Mouse (Mus musculus) liver, embryonic 16.5 days (tissue): Measurements from ENCODE around the gene Ache. TPM values are rescaled to one million over a fixed set of nuclear protein-coding genes. Genes with fewer than 3 reads are reported as not detected.
"Not testable (repeated sequence)": the region's sequence is repeated elsewhere in the genome, so short reads cannot be mapped to it uniquely, and the experiment has no call there.

Experiments
- ATAC-seq: fragments of 200-750 bp; cut with Nextera tagmentation; 2 replicates; pipeline ENCODE4 v1.8.0; 2017; ENCODE audit warnings: low read depth, mild to moderate bottlenecking, moderate number of reproducible peaks, moderate library complexity
- H3K27ac ChIP-seq: fragments of 300-500 bp; sonication (generic); 2 replicates; pipeline ENCODE4 v1.5.1; 2014; ENCODE audit warnings: mild to moderate bottlenecking, low read length
- H3K27me3 ChIP-seq: fragments of 300-500 bp; sonication (generic); 2 replicates; pipeline ENCODE4 v1.6.1; 2014; ENCODE audit warnings: low read depth, low read length, mixed read lengths; ENCODE audit not compliant: control insufficient read depth, insufficient read depth
- H3K36me3 ChIP-seq: fragments of 300-500 bp; sonication (generic); 2 replicates; pipeline ENCODE4 v1.6.1; 2014; ENCODE audit warnings: mild to moderate bottlenecking; ENCODE audit not compliant: control insufficient read depth, insufficient read depth
- H3K4me1 ChIP-seq: fragments of 300-500 bp; sonication (generic); 2 replicates; pipeline ENCODE4 v1.6.1; 2014; ENCODE audit warnings: low read depth, low read length, mixed read lengths; ENCODE audit not compliant: control insufficient read depth
- H3K4me2 ChIP-seq: fragments of 300-500 bp; sonication (generic); 2 replicates; pipeline ENCODE4 v1.6.1; 2014; ENCODE audit warnings: low read depth, low read length, mixed read lengths
- H3K4me3 ChIP-seq: fragments of 300-500 bp; sonication (generic); 2 replicates; pipeline ENCODE4 v1.5.1; 2014; ENCODE audit warnings: low read depth, mild to moderate bottlenecking, low read length
- H3K9ac ChIP-seq: fragments of 300-500 bp; sonication (generic); 2 replicates; pipeline ENCODE4 v1.6.1; 2014; ENCODE audit warnings: low read depth, low read length
- H3K9me3 ChIP-seq: fragments of 300-500 bp; sonication (generic); replicated peaks from 2 replicates; pipeline ENCODE4 v1.6.1; 2016; ENCODE audit warnings: low read length; ENCODE audit not compliant: control insufficient read depth
- WGBS: fragments of 180-500 bp; shearing (Covaris S2); extraction: QIAGEN DNeasy Blood & Tissue Kit; methylation state at CpG from one replicate; pipeline ENCODE4 v1.1.7; 2014; ENCODE audit not compliant: insufficient replicate concordance; 5-methylcytosine and 5-hydroxymethylcytosine counted together
- polyA plus RNA-seq: library from polyadenylated mRNA; unstranded; fragments of >200 nt; fragmentation: Nextera tagmentation; extraction: Ambion mirVana; gene quantifications from 2 replicates; pipeline ENCODE4 v1.2.1, GENCODE M21; 2015

Gene Ache
- polyA plus RNA-seq = 14.4 and 18.6 TPM in 2 replicates

DNA sequence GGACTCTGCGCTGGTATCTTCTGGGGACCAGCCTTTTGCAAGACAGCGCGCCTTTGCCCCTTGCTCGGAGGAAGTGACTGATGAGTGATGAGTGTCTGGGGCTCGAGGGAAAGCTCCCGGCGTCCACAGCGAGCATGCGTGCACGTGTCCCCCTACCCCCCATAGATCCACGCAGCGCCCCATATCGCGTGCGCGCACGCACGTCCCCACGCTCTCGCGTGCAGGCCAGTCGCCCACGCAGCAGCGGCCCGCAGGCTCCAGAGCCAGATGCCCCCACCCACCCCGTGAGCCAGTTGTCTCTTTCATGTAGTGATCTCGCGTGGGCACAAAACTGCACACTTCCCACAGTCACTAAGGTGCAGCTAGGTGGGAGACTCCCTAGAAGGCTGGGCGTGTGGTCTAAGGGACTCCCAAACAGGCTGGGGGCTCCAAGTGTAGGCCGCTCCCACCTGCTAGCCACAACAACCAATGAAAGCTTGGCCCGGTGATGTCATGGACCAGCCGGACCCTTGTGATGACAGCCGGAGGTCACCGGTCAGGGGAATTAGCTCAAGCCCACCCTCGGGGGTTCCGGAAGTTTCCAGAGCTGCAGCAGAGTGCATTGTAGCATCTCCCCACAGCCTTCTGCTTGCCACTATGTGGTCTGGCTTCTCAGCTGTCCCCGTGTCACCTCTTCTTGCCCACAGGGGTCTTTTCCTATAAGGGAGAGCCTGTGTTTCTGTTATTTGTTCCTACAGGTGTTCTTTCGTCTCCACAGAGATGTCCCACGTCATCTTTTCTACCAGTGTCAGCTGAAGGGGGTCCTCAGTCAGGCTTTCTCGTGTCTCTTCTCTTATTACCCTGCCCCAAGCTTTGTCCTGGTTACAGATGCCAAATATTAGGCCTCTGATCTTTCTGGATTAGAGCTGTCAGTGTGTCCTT, at the start of gene Ache:
TSS of gene Ache (plus strand) at position 488 of the 921 bp plus-strand sequence.
- ATAC-seq = no peak
- peak within 1 kb of the TSS; percentile 100 for H3K27ac ChIP-seq
- H3K4me2 ChIP-seq = peak within 1 kb of the TSS; percentile 100
- H3K4me1 ChIP-seq = peaks cover 49% of the 10 kb centered on the region
- H3K9ac ChIP-seq = peak within 1 kb of the TSS; percentile 91
- WGBS = 4% methylated on average over 40 of the region's 40 CpGs
- peaks cover 26% of the 10 kb centered on the region for H3K27me3 ChIP-seq
- no peaks in the 10 kb centered on the region for H3K36me3 ChIP-seq
- H3K4me3 ChIP-seq = peak within 1 kb of the TSS; percentile 79
- no peaks in the 10 kb centered on the region for H3K9me3 ChIP-seq

DNA sequence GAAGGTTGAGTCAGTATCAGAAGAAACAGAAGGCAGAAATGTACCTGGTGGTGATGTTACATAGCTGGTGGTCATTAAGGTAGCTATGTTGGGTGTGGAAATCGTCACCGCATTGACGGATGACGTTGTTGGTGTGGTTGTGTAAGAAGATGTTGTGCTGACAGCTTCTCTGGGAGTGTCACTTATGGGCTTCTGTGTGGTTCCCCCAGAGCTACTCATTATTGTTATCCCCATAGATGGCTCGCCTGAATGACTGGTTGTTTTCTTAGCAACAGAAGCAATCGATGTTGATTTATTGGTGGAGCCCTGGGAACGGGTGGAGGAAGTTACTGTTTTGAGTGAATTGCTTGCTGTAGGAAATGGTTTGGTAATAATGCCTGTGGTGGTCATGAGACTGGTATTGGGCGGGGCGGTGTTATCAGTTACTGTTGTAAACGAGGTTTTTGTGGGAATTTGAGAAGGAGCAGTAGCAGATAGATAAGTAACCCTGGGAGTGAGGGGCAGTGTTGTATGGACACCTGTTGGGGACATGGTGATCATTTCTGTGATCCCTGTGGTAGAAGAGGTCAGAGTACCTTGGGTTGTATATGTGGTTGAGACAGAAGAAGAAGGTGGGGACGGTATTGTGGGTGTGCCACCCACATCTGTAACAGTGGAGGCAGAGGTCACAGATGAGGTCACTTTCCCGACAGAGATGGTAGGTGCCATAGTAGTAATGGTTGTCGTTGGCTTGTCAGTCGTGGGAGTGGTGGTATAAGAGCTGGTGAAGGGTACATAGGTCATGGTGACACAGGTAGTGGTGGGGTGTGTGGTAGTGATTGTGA, 23.2 kb upstream of the Ache start:
- no peak overlapping the region for H3K4me2 ChIP-seq
- no peak for ATAC-seq
- H3K27ac ChIP-seq = no peak overlapping the region

DNA sequence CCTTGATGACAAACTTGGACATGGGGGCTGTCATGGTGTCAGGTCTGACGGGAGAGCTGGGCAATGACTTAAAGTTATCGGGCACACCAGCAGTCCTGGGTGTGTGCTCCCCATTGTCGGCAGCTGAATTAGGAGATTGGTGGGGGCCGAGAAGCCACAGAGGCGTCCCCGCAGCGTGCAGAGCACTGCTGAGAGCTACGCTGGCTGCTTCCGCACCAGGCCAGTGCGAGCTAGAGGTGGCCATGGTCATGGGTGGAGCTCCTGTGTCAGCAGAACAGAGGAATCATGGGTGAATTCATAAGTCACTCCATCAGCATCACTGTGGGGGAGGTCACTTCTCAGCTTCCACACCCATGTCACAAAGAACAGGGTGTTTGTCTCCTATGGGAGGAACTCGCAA, 22.5 kb upstream of the Ache start:
- Histone ChIP-seq H3K27me3 (no peaks in the 10 kb centered on the region), H3K4me3 (no peak overlapping the region), H3K36me3 (no peaks in the 10 kb centered on the region), H3K9me3 (no peaks in the 10 kb centered on the region), H3K27ac (no peak overlapping the region), H3K9ac (no peak overlapping the region), H3K4me1 (peaks cover 5% of the 10 kb centered on the region), H3K4me2 (no peak overlapping the region)
- 40% methylated on average over 11 of the region's 11 CpGs for WGBS
- ATAC-seq = no peak

More for the DNA sequence above, 23.2 kb upstream of the Ache start:
- Histone ChIP-seq H3K27me3 (no peaks in the 10 kb centered on the region), H3K4me1 (peaks cover 5% of the 10 kb centered on the region), H3K36me3 (no peaks in the 10 kb centered on the region), H3K9me3 (no peaks in the 10 kb centered on the region), H3K4me3 (no peak overlapping the region), H3K9ac (no peak overlapping the region)
- WGBS = 30% methylated on average over 14 of the region's 14 CpGs

DNA sequence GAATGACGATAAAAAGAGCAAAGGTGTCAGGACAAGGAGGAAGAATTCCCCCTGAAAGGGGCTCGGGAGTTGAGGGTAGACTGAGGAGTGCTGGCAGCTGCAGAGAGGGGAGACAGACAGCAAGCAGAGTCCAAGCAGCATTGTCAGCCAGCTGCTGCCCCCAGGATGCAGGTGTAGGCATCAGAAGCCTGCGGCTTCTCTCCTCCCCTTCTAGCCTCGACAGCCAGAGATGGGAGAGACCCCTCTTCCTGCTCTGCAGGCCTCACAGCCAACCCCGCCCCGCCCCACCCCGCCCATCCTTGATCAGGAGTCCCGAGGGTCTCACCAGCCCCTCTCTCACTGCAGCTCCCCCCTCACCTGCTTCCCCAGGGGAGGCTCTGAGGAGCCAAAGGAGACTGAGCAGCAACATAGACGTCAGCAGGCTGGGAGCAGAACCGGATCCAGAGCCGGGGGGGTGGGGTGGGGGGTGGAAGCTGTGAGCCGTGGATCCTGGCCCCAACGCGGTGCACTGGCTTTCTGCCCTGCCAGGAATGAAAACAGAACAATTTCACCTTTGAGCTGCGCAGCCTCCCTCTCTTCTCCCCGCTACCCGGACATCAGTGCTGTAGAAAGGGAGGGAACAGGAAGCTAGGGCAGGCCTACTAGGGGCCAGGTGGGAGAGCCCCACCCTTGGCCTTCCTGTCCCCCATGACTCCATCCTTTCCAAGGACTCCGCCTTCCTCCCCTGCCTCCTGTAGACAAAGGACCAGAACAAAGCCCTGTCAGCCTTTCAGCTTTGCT, 19.0 kb upstream of the Ache start:
- 16% methylated on average over 16 of the region's 18 CpGs for WGBS
- H3K4me1 ChIP-seq = peaks cover 5% of the 10 kb centered on the region
- no peak overlapping the region for H3K4me2 ChIP-seq
- no peaks in the 10 kb centered on the region for H3K36me3 ChIP-seq
- H3K27me3 ChIP-seq = no peaks in the 10 kb centered on the region
- no peaks in the 10 kb centered on the region for H3K9me3 ChIP-seq
- no peak overlapping the region for H3K4me3 ChIP-seq
- no peak overlapping the region for H3K27ac ChIP-seq
- ATAC-seq = peak; percentile 11; the same call in 1 of the 2 replicates
- no peak overlapping the region for H3K9ac ChIP-seq

DNA sequence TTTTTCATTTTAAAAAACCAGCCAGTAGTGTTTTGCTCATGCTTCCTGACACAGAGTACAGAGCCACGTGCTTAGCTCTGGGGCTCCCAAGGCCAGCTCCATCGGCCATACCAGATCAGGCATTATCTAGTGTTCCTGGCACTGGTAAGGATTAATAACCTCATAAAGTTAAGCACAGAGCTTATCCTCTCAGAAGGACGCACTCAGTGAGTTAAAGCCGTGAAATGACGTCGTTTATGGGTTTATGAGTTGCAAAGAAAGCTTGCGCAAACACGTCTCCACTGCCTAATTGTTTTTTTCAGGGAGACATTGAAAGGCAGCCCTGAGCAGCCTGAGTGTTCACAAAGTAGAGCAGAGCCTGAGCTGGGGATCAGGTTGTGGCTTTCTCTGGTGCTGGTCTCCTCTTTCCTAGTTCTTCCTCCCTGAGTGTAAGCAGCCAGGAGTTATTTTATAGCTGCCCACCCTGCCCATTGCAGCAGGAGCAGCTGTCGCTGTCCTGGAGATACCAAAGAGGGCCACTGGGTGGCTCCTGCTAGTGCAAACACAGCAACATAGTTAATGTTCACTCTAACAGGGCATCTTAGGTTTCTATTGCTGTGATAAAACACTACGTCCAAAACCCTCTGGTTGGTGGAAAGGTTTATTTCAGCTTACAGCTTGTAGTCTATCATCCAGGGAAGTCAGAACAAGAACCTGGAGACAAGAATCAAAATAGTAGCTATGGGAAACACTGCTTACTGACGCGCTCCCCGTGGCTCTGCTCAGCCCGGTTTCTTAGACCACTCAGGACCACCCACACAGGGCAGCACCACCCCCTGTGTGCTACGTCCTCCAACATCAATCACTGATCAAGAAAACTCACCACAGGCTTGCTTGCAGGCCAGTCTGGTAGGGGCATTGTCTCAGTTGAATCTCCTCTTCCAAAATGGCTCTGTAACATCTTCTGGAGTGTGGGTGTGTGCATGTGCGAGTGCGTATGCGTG, 9.7 kb upstream of the Ache start:
- Histone ChIP-seq H3K9me3 (no peaks in the 10 kb centered on the region), H3K27me3 (no peaks in the 10 kb centered on the region), H3K9ac (no peak overlapping the region), H3K36me3 (no peaks in the 10 kb centered on the region), H3K4me3 (no peak overlapping the region), H3K4me1 (no peaks in the 10 kb centered on the region), H3K27ac (no peak overlapping the region), H3K4me2 (no peak overlapping the region)
- 48% methylated on average over 18 of the region's 18 CpGs for WGBS
- ATAC-seq = no peak

DNA sequence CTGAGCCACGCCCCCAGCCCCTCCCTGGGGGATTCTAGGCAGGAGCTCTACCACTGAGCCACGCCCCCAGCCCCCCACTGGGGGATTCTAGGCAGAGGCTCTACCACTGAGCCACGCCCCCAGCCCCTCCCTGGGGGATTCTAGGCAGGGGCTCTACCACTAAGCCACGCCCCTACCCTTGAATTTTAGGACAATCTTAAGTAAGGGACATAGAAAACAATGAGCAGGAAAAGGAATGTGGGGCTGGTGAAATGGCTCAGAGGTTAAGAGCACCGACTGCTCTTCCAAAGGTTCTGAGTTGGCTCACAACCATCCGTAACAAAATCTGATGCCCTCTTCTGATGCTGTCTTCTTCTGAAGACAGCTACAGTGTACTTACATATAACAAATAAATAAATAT, 2.9 kb upstream of the Ache start:
- WGBS = 71% methylated on average over 4 of the region's 6 CpGs
- H3K4me1 ChIP-seq = peaks cover 26% of the 10 kb centered on the region
- not testable (repeated sequence) for H3K9ac ChIP-seq, ATAC-seq, H3K4me2 ChIP-seq, H3K4me3 ChIP-seq, H3K27ac ChIP-seq, H3K9me3 ChIP-seq, H3K36me3 ChIP-seq
- peaks cover 20% of the 10 kb centered on the region for H3K27me3 ChIP-seq

DNA sequence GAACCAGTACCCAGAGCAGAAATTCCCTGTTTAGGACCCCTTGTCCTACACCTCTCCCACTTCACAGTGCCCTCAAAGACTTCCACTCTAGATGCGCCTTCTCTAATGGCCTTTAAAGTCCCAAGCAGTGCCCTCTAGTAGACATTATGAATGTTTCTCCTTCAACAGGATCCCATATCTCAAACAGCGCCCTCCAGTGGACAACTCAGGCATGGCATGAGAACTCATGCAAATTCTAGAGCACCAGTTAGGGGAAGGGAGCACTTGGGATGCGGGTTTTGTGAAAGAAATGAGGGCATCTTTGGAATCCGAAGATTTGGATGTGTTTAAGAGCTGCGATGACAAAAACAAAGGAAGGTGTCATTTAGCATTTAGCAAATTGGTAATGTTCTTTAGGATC, 2.3 kb upstream of the Ache start:
- no peaks in the 10 kb centered on the region for H3K36me3 ChIP-seq
- H3K9me3 ChIP-seq = no peaks in the 10 kb centered on the region
- no peak for ATAC-seq
- peaks cover 28% of the 10 kb centered on the region for H3K4me1 ChIP-seq
- no peak overlapping the region for H3K9ac ChIP-seq
- H3K27ac ChIP-seq = no peak overlapping the region
- no peak overlapping the region for H3K4me2 ChIP-seq
- H3K27me3 ChIP-seq = peaks cover 26% of the 10 kb centered on the region
- 45% methylated on average over 5 of the region's 5 CpGs for WGBS
- no peak overlapping the region for H3K4me3 ChIP-seq

DNA sequence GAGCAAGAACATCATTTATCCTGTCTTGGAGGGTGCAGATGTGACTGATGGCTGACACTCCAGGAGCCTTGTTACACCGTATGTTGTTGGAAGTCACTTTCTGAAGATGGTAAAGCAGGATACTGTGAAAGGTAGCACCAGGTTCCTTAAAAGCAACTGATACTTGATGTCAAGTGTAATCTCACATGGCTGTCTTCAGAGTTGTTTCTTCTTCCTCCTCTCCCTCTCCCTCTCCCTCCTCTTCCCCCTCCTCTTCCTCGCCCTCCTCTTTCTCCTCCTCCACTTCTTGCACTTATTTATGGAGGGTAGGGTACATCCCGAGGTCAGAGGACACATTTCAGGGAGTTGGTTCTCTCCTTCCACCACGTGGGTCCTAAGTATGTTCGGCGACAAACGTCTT, 1.3 kb upstream of the Ache start:
- no peak overlapping the region for H3K4me2 ChIP-seq
- H3K36me3 ChIP-seq = no peaks in the 10 kb centered on the region
- H3K27me3 ChIP-seq = peaks cover 26% of the 10 kb centered on the region
- H3K4me1 ChIP-seq = peaks cover 36% of the 10 kb centered on the region
- no peaks in the 10 kb centered on the region for H3K9me3 ChIP-seq
- no peak for ATAC-seq
- H3K4me3 ChIP-seq = no peak overlapping the region
- no peak overlapping the region for H3K27ac ChIP-seq
- WGBS = 36% methylated on average over 7 of the region's 7 CpGs
- no peak overlapping the region for H3K9ac ChIP-seq
